Mouse (Mus musculus) cerebellum, postnatal 36 days (tissue): ENCODE data around the gene Pgm5.

Experiments
- DNase-seq, 2 experiments: peaks; one replicate each; pipeline ENCODE4 v3.0.0; 2021 to 2022; ENCODE audit warnings: mixed read lengths in 2 of 2

Pgm5 gene

DNA sequence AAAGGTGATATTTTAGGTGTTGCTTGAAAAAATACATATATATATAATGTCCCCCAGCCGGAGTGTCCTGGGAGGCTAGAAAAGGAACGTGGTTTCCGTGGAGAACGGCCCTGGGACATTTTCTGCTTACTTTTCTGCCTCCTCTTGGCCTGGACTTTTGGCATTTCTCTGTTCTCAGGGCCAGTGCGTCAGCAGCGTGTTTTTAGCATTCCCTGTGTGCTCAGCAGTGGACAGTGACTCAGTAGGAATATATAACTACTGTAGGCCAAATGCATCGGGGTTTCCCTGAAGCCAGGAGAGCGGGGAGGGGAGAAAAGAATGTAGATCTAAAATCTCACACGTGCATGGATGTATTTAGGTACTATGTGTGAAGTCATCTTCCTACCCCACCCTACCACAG, 3.8 kb upstream of the Pgm5 start:
- no peak for DNase-seq

DNA sequence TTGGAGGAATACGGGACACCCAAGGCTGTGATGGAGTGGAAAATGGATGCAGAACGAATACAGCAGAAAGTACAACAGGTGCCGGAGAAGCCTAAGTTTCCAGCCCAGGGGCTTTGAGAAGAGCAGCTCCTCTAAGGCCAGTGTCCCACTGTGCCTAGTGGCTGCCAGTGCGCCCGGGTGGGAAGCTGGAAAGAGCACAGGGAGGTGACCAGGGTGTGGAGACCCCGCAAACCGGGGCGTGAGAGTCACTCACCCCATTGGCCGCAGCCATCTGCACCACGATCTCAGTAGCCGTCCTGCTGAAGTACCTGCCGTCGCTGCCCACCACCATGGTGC, 411 bp downstream of the Pgm5 start:
- DNase-seq = no peak

DNA sequence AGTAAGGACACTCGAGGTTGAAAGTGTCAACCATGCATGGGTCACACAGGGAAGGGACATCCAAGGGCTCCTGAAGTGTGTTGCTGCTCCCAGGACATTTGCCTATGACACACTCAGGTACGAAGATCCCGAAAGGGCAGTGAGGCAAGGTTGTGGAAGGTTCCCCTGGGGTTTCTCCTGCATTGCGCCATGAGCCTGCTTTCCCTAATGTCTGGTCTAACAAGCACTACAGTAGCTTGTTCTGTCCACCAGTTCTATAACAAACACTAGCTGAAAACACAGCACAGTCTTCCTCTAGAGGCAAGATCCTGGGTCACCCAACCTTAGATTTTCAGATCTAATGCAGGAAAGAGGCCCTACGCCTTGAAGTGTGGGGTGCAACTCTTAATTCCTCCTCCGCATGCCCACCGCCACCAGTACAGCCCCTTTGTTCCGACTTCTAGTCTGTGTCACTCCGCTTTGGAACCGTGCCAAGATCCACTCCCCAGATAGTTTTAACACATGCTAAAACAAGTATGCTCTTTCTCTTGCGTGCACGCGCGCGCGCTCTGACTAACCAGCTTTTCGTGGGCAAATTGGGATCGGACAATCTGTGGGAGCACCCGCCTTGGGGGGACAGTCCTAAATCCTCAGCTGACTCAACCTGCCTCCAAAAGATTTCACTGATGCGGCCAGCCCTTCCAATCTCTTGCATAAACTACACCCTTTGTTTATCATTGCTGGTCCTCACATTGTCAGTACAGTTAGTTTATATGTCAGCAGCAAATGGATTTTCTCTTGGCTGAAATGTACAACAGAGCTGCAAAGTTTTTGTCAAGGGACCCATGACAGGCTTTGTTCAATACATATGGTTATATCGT, 10.0 kb downstream of the Pgm5 start:
- DNase-seq = no peak

DNA sequence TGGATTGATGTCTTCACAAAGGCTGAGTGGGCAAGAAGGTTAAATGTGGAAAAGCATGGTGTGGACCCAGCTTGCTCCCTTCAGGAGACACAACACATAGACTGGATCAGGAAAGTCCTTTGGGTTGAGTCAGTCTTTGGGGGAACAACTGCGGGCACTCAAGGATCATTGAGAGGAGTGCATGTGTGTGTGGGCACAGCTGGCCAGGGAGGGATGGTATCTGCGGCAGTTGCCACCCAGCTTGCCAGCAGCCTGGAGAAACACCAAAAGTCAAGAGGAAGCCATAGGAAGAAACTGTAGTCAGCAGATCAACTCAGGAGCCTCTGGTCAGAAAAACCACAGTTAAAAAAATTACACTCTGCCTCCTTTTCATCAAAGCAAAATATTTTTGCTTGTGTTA, 12.8 kb downstream of the Pgm5 start:
- no peak for DNase-seq

DNA sequence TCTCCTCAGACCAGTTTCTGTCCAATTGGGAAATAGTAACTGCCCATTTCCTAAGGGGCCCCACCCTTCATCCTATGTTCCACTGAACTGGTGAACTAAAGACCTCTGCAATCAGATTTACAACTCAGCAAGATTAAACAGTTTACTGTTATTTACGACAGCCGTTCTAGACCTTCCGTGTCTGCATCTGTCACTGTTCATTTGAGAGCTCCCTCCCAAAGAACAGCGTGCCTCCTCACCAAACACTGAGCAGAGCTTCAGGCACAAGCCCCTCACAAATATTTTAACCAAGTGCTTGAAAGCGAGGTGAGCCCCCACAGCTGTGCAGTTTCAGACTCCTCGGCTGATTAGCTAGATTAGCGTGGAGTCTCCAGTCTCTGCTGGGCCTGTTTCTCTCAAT, 13.3 kb downstream of the Pgm5 start:
- no peak for DNase-seq

DNA sequence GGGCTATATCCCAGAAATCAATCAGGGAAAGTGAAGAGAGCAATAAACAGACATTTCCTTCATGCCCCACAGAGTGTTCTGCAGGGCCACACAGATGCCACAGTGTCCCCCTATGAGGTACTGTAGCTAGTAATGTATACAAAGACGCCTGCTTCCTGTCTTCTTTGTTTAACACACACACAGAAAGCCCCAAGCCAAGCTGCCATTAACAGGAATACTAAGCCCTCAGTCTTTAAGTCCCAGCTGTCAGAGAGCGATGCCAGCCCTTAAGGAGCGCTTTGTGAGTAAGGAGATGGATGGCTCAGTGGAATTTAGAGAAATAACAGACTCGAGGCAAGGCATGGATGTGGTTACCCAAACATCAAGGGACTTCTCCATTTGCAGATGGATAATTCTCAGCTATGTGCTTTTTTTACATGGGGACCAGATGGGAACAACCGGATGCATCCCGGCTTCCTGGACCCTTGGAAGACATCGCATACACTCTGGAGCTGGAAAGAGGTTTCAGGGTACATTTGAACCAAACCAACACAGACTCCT, 16.6 kb downstream of the Pgm5 start:
- DNase-seq = no peak

DNA sequence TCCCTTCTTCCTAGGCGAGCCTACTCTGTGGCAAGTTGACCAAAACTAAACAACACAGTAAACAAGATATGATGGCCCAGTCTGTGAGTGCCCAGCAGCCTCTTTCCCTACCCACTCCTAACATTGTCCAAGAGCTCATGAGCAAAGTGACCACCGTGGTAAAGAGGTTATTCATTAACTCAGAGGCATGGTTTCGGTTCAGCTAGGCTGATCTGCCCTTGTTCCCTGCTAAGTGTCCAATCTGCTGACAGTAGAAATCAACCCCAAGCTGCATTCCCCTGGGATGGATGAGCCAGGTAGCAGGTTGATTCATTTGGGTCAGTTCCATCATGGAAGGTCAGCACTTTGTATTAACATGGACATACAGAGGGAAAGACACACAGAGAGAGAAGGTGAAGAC, 19.6 kb downstream of the Pgm5 start:
- DNase-seq = no peak

DNA sequence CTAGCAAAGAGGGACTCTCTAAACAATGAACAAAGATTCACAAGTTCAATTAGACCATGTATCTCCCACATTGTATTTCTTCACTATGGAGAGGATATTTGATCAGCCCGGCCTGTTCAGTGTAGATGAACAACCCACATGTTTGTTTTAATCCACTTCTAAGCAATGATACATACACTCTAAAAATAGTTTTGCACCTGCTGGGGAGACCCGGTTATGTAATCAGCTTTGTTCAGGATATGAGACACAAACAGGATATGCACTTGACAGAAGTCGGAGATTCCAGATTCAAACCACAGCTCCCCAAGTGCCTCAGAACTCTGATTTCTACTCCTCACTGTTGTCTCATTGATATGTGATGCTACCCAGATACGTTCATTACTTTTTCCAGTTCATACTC, 37.1 kb downstream of the Pgm5 start:
- no peak for DNase-seq

DNA sequence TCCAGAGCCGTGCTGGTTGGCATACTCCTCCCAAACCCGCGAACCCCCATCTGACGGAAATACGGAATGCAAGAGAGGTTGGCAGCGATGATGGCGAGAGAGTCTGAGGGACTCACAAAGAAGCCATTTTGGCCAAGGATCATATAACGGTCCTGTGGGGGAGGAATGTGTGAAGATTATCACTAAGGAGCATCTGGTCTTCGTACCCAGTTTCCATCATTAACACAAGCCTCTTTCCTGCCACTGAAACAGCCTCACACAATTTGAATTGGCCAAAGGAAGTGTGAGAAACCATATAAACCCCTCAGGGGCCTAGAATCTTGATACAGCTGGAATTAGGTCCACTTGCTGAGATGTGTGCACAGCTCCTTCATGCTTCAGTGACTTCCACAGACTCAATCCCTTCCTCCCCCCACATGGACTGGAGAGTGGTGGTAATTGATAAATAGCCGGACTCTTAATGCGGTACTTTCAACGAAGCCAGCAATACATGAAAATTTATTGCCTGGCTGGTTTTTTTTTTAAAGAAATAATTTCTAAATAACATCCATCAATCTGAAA, 45.9 kb downstream of the Pgm5 start:
- no peak for DNase-seq

DNA sequence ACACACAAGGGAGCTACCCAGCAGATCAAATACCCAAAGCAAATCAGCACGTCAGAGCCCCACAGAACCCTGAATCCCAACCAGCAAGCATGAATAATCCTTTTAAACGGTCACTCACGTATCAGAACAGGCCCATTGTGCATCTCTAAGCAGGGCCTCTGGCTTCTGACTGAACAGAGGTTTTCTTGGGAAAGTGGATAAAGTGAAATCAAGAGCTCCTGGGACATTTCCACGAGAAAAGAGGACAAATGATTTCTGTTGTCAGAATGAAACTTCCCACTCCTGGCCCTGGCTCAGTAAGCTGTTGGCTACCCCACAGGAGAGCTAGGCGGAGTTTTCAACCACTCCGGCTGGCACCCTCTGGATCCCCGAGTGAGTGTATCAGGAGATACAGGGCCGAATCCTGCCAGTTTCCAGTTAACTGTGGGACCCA, 48.8 kb downstream of the Pgm5 start:
- DNase-seq = no peak

DNA sequence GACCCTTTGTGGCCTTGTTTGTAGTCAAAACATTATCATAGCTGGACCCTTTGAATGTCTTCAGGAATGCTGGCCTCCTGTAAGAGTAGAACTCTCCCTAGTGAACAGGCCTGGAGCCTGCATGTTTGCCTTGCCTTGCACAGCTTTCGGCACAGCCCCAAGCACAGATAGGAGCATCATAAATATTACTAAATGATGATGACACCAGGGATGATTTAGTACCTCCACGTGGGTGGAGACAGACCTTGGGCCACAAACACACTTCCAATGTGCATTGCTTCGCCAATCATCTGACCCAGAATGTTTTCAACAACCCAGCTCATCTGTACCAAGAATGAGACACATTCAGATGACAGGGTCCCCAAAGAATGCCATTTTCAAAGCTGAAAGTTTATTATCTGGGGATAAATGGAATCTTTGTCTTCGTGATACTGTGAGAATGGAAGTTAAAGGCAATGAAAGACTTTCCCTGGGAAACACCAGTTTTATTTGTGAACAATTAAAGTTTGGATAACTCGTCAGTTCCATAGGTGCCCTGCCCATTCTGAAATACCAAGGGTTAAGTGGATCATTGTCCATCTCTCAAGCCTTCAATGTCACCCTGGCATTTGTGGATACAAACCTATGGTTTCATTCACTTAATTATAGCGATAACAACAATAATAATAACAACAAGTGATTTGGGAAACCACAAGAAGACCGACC, 49.4 kb downstream of the Pgm5 start:
- no peak for DNase-seq

DNA sequence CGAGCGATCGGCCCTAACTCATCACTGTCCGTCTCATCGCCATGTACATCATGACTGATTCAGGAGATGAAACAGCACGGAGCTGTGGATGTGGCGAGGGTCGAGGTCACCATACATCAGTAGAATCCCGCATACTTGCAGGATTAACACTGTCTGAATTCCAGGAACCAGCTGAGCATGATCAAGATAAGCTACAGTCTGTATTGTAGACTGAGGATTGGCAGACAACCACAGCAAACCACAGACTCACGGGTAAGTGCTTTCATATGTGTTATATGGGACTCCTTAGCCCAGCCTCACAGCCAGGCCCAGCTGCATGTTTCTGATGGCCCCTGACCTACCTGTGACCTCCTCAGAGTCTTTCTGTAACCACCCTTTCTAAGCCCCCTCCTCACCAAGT, 50.2 kb downstream of the Pgm5 start:
- DNase-seq = no peak

DNA sequence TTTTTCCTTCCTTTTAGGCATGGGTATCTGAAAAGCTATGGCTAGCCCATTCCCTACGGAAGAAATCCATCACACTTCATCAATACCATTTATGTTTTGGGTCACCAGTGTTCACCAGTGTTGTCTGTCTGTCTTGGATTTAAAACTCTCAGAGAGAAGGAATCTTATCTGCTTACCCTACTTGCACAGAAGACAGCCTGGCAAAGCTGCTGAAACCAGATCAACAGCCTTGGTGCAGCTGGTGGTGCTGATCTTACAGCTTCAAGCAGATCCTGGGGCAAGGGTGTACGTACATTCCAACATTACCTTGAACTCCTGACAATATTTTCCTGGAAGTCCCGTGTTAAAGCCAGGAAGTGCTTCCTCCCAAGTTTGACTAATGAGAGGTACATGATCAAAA, 55.6 kb downstream of the Pgm5 start:
- DNase-seq = no peak

DNA sequence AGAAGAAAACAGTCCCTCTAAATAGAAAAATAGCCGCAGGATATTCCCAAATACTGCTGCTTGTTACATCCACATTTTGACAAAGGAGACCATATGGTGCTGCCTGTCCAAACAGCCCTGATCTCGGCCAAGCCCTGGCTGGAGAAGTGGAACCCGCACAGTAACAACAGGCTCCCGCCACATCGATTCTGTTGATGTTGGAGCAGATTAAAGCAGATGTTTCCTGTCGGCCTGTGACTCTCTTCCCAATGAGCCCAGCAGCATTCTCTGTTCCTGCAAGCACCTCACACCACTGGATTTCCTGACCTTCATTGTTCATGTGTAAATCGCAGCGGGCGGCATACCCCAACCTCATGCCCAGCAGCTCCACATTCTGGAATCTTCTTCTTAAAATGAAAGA, 64.0 kb downstream of the Pgm5 start:
- peak in 1 of 2 experiments; percentile 2 for DNase-seq

DNA sequence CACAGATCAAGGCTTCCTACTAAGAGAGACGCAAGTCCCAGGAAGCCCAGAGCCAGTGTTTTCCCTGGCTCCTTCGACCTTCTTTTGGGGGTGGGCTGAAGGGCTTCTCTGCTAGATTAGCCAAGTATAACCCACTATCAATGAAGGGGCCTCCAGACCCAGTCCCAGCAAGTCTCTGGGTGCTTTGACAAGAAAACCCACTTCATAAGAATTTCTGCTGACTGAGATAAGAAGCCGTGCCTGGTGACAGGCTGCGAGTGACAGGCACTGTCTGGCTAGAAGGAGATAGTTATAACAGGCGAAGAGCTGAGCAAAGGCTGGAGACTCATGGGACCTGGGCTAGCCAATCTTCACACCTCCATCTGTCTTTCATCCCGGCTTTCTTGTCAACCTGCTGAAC, 67.3 kb downstream of the Pgm5 start:
- no peak for DNase-seq

DNA sequence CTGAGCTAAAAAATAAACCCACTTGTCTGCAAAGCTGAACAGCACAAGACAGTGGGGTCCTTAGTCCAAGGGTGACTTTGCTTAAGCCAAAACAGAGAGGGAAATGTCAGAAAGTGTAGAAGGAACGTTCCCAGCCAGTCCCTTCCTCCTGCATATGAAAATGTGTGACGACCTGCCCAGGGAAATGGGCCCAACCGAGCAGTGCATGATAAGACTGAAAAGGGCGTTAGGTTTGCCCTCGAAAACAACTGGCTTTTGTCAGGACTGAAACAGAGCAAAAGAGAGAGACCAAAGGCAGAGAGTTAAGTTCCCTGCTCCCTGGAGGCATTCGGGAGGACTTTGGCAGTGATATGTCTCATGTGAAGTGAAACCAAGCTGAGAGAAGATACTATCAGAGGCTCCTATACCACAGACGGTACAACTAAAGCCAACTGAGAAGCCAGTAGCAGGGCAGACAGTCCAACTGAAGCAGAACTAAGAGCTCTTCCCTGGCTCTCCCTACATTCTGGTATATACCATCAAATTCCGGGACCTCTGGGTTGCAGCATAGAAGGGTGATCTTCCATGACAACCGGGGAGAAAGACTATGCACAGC, 68.0 kb downstream of the Pgm5 start:
- no peak for DNase-seq

DNA sequence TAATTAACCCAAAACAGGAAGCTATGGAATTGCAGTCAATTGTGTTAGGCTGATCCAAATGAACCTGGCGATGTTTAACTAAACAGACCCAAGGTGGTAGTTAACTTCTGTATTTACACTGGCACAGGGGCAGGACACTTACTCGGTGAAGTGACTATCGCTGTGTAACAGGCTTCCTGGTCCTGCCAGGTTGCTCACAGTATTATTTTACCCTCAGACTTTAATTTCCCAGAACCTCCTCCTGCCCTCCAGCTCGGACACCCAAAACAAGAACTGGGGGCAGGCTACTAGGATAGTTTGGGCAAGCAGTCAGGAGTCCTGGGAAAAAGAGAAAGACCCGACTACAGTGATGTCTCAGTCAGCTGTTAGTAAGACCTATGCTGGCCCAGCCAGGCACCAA, 68.8 kb downstream of the Pgm5 start:
- DNase-seq = no peak

DNA sequence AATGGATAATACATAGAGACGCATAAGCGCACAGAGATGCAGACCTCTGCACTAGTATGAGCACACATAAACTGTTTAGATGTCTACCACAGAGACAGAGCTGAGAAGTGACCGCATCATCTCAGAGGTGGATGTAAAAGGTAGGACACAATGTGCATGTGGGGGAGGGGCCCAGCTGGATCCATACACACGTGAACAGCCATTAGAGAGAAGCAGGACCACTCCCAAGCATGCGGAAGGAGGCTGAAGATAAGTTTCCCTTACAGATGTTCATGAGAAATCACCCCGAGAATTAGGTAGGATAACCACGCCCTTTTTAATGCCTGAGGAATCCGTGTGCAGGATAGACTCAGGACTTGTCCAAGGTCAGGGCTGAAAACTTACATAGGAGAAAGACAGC, 75.8 kb downstream of the Pgm5 start:
- DNase-seq = no peak

DNA sequence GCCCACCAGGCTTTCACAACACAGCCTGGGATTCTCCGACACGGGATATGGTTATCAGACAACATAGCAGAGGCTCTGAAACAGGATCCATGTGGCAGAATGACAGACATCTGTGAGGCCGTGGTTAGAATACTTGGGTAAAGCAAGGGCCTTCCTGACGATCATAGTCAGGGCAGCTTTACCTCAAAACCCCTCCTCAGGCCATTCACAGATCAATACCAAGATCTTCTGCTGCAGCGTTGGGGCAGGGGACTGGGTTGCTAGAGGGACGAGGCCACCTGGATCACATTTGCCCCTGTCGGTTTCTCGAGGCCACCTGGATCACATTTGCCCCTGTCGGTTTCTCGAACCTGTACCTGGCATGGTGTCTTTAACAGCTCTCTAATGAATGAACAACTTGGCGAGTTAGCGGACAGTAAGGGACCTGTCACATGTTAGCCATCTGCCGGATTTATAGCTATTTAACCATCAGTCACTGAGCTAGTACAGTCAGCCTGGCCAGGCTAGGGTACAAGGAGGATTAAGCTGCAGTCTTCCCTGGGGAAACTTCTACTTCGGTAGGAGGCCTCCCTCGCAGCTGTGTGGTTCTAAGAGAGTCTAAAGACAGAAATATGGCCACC, 76.5 kb downstream of the Pgm5 start:
- DNase-seq = no peak

DNA sequence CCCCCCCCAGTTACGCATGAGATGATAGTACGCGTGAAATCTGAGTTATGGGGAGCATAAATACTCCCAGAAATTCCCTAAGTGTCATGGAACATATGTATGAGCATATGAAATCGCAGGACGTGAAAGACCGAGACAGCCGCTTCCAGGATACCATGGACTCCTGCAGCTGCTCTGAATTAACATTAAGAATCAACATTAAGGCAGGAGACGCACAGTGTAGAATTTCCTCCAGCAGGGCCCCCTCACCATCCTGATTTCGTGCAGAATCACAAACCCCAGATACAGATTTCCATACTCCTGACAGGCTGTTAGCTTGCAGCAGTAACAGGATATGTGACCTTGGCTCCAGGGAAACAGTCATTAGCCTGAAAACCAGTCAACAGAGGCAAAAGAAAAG, 77.9 kb downstream of the Pgm5 start:
- no peak for DNase-seq

DNA sequence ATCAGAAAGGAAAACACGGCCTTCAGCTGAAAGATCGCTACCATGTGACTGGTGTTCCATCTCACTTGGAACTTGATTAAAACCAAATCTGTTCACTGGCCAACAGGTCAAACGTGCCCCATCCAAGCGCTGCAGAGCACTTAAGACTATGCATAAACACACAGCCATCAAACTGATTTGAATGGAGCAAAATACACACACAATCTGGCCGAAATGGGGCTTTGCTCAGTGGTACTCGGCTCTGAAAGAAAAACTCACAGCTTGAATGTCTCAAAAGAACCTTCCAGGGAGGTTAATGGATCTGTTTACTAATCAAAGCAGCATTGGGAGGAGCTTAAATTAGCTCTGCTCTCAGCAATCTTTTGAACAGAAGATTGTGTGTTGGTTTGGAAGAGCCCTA, 81.7 kb downstream of the Pgm5 start:
- DNase-seq = no peak

DNA sequence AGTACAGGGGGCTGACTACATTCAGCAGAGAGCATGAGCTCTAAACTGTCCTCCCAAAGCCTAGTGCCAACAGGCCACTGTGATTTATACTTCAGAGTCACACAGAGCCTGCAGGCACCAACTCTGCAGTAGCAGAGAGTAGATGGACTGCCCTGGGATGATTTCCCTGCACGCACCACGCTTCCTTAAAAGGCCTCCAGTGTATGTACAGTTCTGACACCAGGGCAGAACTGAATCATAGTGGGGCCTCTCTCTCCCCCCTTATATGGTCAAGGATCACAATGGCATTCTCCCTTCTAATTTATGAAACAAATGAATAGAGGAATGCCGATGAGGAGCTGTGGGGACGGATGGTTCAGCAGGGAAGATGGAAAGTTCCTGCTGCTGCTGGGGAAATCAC, 91.3 kb downstream of the Pgm5 start:
- no peak for DNase-seq

DNA sequence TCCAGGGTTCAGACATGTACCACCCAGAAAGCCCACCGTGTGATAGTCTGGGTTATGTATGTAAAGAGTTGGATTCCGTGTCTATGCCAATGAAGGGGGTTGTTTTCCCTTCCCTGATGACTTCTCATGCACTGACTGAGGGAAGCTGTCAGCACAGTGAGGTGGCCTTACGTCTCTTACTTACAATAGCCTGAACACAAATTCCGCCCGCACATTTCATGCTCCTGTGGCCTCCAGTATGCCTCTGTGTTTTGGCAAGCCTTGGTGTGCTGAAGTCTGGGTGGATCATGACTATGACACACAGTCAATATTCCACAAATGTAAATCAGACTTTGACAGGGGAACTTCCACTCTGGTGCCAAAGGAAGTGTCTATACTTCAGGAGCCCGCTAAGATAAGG, 94.3 kb downstream of the Pgm5 start:
- DNase-seq = no peak
